ENCODE assay signal across 8 mouse cellular contexts in genomic region chr5:51553671-51554070, GRCm38 (mm10). TPM values are rescaled to one million over a fixed set of nuclear protein-coding genes. Genes with fewer than 3 reads are reported as not detected.
DNase-seq lines count a peak whose midpoint lies in the region; ATAC-seq and TF ChIP-seq lines count a peak whose summit lies in the region.

No protein-coding gene starts in this region.

- no peak for TF ChIP-seq POLR2A in embryonic fibroblast, embryonic 13.5 days (IDR thresholded peaks at IDR 0.05; ENCODE audit: low read depth, low read length)

- H3K4me2 ChIP-seq in heart, embryonic 15.5 days: peak overlapping the region; percentile 61
- H3K4me2 ChIP-seq in kidney, postnatal 0 days (ENCODE audit: low read length): peak overlapping the region; percentile 72
- peak overlapping the region; percentile 80 for H3K4me2 ChIP-seq in lung, embryonic 16.5 days (ENCODE audit: low read depth, low read length)

- H3K9me3 ChIP-seq in heart, embryonic 15.5 days (replicated peaks): no peaks in the 10 kb centered on the region
- H3K9me3 ChIP-seq in kidney, postnatal 0 days (replicated peaks; ENCODE audit: low read length): no peaks in the 10 kb centered on the region
- no peaks in the 10 kb centered on the region for H3K9me3 ChIP-seq in lung, embryonic 16.5 days (ENCODE audit: control insufficient read depth, low read length)

- H3K9ac ChIP-seq in heart, embryonic 15.5 days: peak overlapping the region; percentile 60
- peak overlapping the region; percentile 64; the same call in 1 of the 2 replicates for H3K9ac ChIP-seq in kidney, postnatal 0 days (ENCODE audit: low read depth, low read length)
- peak overlapping the region; percentile 65 for H3K9ac ChIP-seq in lung, embryonic 16.5 days (ENCODE audit: low read length)

- H3K4me3 ChIP-seq in embryonic fibroblast, embryonic 13.5 days (ENCODE audit: insufficient read depth, low read length): peak overlapping the region; percentile 4
- H3K4me3 ChIP-seq in heart, embryonic 15.5 days: peak overlapping the region; percentile 60
- H3K4me3 ChIP-seq in kidney, postnatal 0 days (replicated peaks; ENCODE audit: low read depth, low read length): peak overlapping the region; percentile 59
- peak overlapping the region; percentile 63 for H3K4me3 ChIP-seq in lung, embryonic 16.5 days (ENCODE audit: low read length)

- 0 out of 2 replicates have a peak, but pooled peaks cover 4% of the 10 kb centered on the region for H3K4me1 ChIP-seq in embryonic fibroblast, embryonic 13.5 days (ENCODE audit: control insufficient read depth, insufficient read depth, low read length)
- H3K4me1 ChIP-seq in heart, embryonic 15.5 days (replicated peaks): peaks cover 9% of the 10 kb centered on the region
- H3K4me1 ChIP-seq in kidney, postnatal 0 days (replicated peaks; ENCODE audit: insufficient read depth, low read length): no peaks in the 10 kb centered on the region
- H3K4me1 ChIP-seq in lung, embryonic 16.5 days (replicated peaks; ENCODE audit: control insufficient read depth, insufficient read depth, low read length): peaks cover 12% of the 10 kb centered on the region

- H3K27ac ChIP-seq in embryonic fibroblast, embryonic 13.5 days (ENCODE audit: insufficient read depth, low read length): no peak overlapping the region
- peak overlapping the region; percentile 98 for H3K27ac ChIP-seq in heart, embryonic 15.5 days
- H3K27ac ChIP-seq in kidney, postnatal 0 days: peak overlapping the region; percentile 86
- peak overlapping the region; percentile 88; the same call in 1 of the 2 replicates for H3K27ac ChIP-seq in lung, embryonic 16.5 days (ENCODE audit: low read length)

- DNase-seq in adrenal gland, adult (ENCODE audit: inconsistent age in 2 of 2, low spot score in 1 of 2): peak; percentile 17 to 74
- no peak for DNase-seq in adrenal gland, postnatal 4 days (ENCODE audit: low spot score in 2 of 2)
- peak; percentile 52 for DNase-seq in adrenal gland, adult 2 months
- DNase-seq in kidney, postnatal 0 days (ENCODE audit: low spot score): peak; percentile 72
- DNase-seq in retina, embryonic 14.5 days (ENCODE audit: low spot score): peak; percentile 61

- 4% methylated on average over 5 of the region's 5 CpGs for WGBS in heart, embryonic 15.5 days
- WGBS in kidney, postnatal 0 days: 4% methylated on average over 5 of the region's 5 CpGs
- WGBS in lung, embryonic 16.5 days: 0% methylated on average over 5 of the region's 5 CpGs

- no peaks in the 10 kb centered on the region for H3K27me3 ChIP-seq in heart, embryonic 15.5 days
- H3K27me3 ChIP-seq in kidney, postnatal 0 days (ENCODE audit: insufficient read depth, low read length): no peaks in the 10 kb centered on the region
- no peaks in the 10 kb centered on the region for H3K27me3 ChIP-seq in lung, embryonic 16.5 days (ENCODE audit: control insufficient read depth, insufficient read depth, low read depth, low read length)

- H3K36me3 ChIP-seq in heart, embryonic 15.5 days: no peaks in the 10 kb centered on the region
- H3K36me3 ChIP-seq in kidney, postnatal 0 days (ENCODE audit: insufficient read depth, low read length): no peaks in the 10 kb centered on the region
- H3K36me3 ChIP-seq in lung, embryonic 16.5 days (ENCODE audit: control insufficient read depth, insufficient read depth, low read length): no peaks in the 10 kb centered on the region

- no peak for TF ChIP-seq CTCF in embryonic fibroblast, embryonic 13.5 days (IDR thresholded peaks at IDR 0.05; ENCODE audit: borderline replicate concordance, insufficient read depth, low read length)
- no peak for TF ChIP-seq CTCF in kidney, postnatal 0 days (IDR thresholded peaks at IDR 0.05; ENCODE audit: low read depth)

- ATAC-seq in heart, embryonic 15.5 days (replicated peaks; ENCODE audit: insufficient number of reproducible peaks, insufficient read depth, low FRiP score, low read depth): peak; percentile 93
- ATAC-seq in kidney, postnatal 0 days (replicated peaks; ENCODE audit: low FRiP score, low read depth): peak; percentile 92
- peak; percentile 84 for ATAC-seq in lung, embryonic 16.5 days (ENCODE audit: low read depth)

RNA-seq across cellular contexts. Expression of gene Ppargc1a, which starts 13.9 kb away (rescaled TPM):
- 10 to 100 TPM; 12.4 to 21.8 TPM for total RNA-seq in adrenal gland, postnatal 4 days (2021)
- total RNA-seq in adrenal gland, adult 2 months (2021): 10 to 100 TPM; 12.1 to 28.2 TPM
- polyA plus RNA-seq in adrenal gland, adult 2 months (2012; rRNA removed): 0.43 and 0.56 TPM in 2 replicates
- polyA plus RNA-seq in embryonic fibroblast, embryonic 13.5 days (2011; ENCODE audit: insufficient read length, low read depth, missing spikeins): 0.20 and 0.30 TPM in 2 replicates
- 57.1 and 66.0 TPM in 2 replicates for polyA plus RNA-seq in heart, embryonic 15.5 days (2015; fragmentation: Nextera tagmentation; extraction: Ambion mirVana)
- 30.1 and 32.1 TPM in 2 replicates for polyA plus RNA-seq in kidney, postnatal 0 days (2015; fragmentation: Nextera tagmentation; extraction: Ambion mirVana)
- polyA plus RNA-seq in lung, embryonic 16.5 days (2015; fragmentation: Nextera tagmentation; extraction: Ambion mirVana): 8.1 TPM in 2 replicates

Comparison
In these comparisons a context has a peak if more than half of its experiments do, and no peak if none do; other contexts are left out.
1. DNase-seq: peak in adrenal gland, adult (2 of 2), adrenal gland, adult 2 months (single experiment), kidney, postnatal 0 days (single experiment) and retina, embryonic 14.5 days (single experiment); none in adrenal gland, postnatal 4 days (0 of 2).
2. H3K4me3 ChIP-seq: peak in every context shown above with its lines; median percentile 63 in lung, embryonic 16.5 days; 60 in heart, embryonic 15.5 days; 59 in kidney, postnatal 0 days; 4 in embryonic fibroblast, embryonic 13.5 days.
3. Peak in every context shown above with its lines, with median percentiles within 50 percentile points of each other: ATAC-seq, H3K4me2 ChIP-seq and H3K9ac ChIP-seq.